Mouse (Mus musculus): ENCODE measurements around the gene Asb6. TPM values are rescaled to one million over a fixed set of nuclear protein-coding genes. Genes with fewer than 3 reads are reported as not detected.

The Asb6 gene
- polyA plus RNA-seq, 1 experiment = 21.5 TPM

DNA sequence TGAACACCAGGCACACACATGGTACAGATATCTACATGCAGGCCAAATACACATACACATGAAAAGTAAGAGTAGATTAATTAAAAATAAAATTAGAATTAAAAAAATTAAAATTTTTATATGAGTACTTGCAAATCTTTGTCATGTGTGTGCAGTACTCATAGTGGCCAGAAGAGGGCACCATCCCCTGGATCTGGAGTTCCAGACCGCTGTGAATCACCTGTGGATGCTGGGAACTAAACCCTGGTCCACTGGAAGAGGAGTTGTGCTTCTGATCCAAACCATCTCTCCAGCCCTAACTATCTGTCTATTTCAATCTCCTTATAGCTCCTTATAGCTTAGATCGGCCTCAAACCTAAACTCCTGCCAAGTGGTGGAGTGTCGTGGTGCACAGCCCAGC lies 9.1 kb downstream of the Asb6 start:
- no peak for TF ChIP-seq FLI1 (IDR thresholded peaks at IDR 0.05; ENCODE audit: low read length)
- no peak for TF ChIP-seq GATA1 (IDR thresholded peaks at IDR 0.05; ENCODE audit: borderline replicate concordance, low read length)
- H3K4me1 ChIP-seq = peaks cover 45% of the 10 kb centered on the region
- no peak overlapping the region for H3K4me3 ChIP-seq (replicated peaks)
- no peaks in the 10 kb centered on the region for H3K27me3 ChIP-seq (replicated peaks)
- H3K9me3 ChIP-seq = 0 out of 2 replicates have a peak, but pooled peaks cover 3% of the 10 kb centered on the region
- H3K36me3 ChIP-seq (replicated peaks; ENCODE audit: low read length) = peaks cover 96% of the 10 kb centered on the region

- TF ChIP-seq GATA1 (IDR thresholded peaks at IDR 0.05; ENCODE audit: borderline replicate concordance, low read length) = no peak
- no peak for TF ChIP-seq FLI1 (IDR thresholded peaks at IDR 0.05; ENCODE audit: low read length)
- H3K4me1 ChIP-seq = peaks cover 43% of the 10 kb centered on the region
- 0 out of 2 replicates have a peak, but pooled peaks cover 3% of the 10 kb centered on the region for H3K9me3 ChIP-seq
- H3K4me3 ChIP-seq (replicated peaks) = no peak overlapping the region
- H3K36me3 ChIP-seq (replicated peaks; ENCODE audit: low read length) = peaks cover 96% of the 10 kb centered on the region
- H3K27me3 ChIP-seq (replicated peaks) = no peaks in the 10 kb centered on the region
Measured at GRCm38 (mm10) chr2:30819873-30820272, 10.3 kb downstream of the Asb6 start.

- H3K27me3 ChIP-seq (replicated peaks) = no peaks in the 10 kb centered on the region
- peaks cover 35% of the 10 kb centered on the region for H3K4me1 ChIP-seq
- no peak overlapping the region for H3K4me3 ChIP-seq (replicated peaks)
- H3K36me3 ChIP-seq (replicated peaks; ENCODE audit: low read length) = peaks cover 94% of the 10 kb centered on the region
- 0 out of 2 replicates have a peak, but pooled peaks cover 3% of the 10 kb centered on the region for H3K9me3 ChIP-seq
- no peak for TF ChIP-seq GATA1 (IDR thresholded peaks at IDR 0.05; ENCODE audit: borderline replicate concordance, low read length)
- no peak for TF ChIP-seq FLI1 (IDR thresholded peaks at IDR 0.05; ENCODE audit: low read length)
Measured at GRCm38 (mm10) chr2:30816383-30816782, 13.8 kb downstream of the Asb6 start.

DNA sequence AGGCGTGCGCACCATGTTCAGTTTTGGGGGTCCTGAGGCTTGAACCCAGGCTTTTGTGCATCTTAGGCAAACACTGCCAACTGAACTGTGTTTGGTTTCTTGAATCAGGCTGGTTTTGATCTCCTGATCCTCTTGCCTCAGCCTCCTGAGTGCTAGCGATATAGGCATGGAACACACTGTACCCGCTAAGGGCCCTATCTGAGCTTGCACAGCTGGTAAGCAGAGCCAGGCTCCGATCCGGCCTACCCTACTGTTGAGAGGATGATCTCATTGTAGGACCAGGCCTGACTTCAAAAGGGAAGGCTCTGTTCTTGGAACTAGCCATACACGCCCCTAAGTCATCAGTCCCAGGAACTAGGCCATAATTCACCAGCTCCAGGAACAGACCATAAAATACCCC lies 19.6 kb downstream of the Asb6 start:
- TF ChIP-seq GATA1 (IDR thresholded peaks at IDR 0.05; ENCODE audit: borderline replicate concordance, low read length) (no peak), FLI1 (IDR thresholded peaks at IDR 0.05; ENCODE audit: low read length) (no peak)
- Histone ChIP-seq H3K4me1 (peaks cover 45% of the 10 kb centered on the region), H3K4me3 (replicated peaks) (peak overlapping the region; percentile 38), H3K36me3 (replicated peaks; ENCODE audit: low read length) (peaks cover 49% of the 10 kb centered on the region), H3K27me3 (replicated peaks) (no peaks in the 10 kb centered on the region), H3K9me3 (no peaks in the 10 kb centered on the region)

- peaks cover 1% of the 10 kb centered on the region for H3K27me3 ChIP-seq (replicated peaks)
- peaks cover 52% of the 10 kb centered on the region for H3K4me1 ChIP-seq
- no peak overlapping the region for H3K4me3 ChIP-seq (replicated peaks)
- TF ChIP-seq FLI1 (IDR thresholded peaks at IDR 0.05; ENCODE audit: low read length) = no peak
- no peak for TF ChIP-seq GATA1 (IDR thresholded peaks at IDR 0.05; ENCODE audit: borderline replicate concordance, low read length)
- no peaks in the 10 kb centered on the region for H3K9me3 ChIP-seq
- peaks cover 38% of the 10 kb centered on the region for H3K36me3 ChIP-seq (replicated peaks; ENCODE audit: low read length)
Measured at GRCm38 (mm10) chr2:30809503-30809902, 20.6 kb downstream of the Asb6 start.

- Histone ChIP-seq H3K36me3 (replicated peaks; ENCODE audit: low read length) (peaks cover 27% of the 10 kb centered on the region), H3K9me3 (no peaks in the 10 kb centered on the region), H3K4me3 (replicated peaks) (peak overlapping the region; percentile 99), H3K4me1 (peaks cover 54% of the 10 kb centered on the region), H3K27me3 (replicated peaks) (peaks cover 11% of the 10 kb centered on the region)
- TF ChIP-seq FLI1 (IDR thresholded peaks at IDR 0.05; ENCODE audit: low read length) = no peak
- no peak for TF ChIP-seq GATA1 (IDR thresholded peaks at IDR 0.05; ENCODE audit: borderline replicate concordance, low read length)
Measured at GRCm38 (mm10) chr2:30808296-30808655, 21.9 kb downstream of the Asb6 start.

- peaks cover 22% of the 10 kb centered on the region for H3K36me3 ChIP-seq (replicated peaks; ENCODE audit: low read length)
- no peak for TF ChIP-seq GATA1 (IDR thresholded peaks at IDR 0.05; ENCODE audit: borderline replicate concordance, low read length)
- TF ChIP-seq FLI1 (IDR thresholded peaks at IDR 0.05; ENCODE audit: low read length) = no peak
- H3K4me1 ChIP-seq = peaks cover 54% of the 10 kb centered on the region
- peak within 1 kb of the TSS; percentile 99 for H3K4me3 ChIP-seq (replicated peaks)
- H3K27me3 ChIP-seq (replicated peaks) = peaks cover 16% of the 10 kb centered on the region
- no peaks in the 10 kb centered on the region for H3K9me3 ChIP-seq
Measured at GRCm38 (mm10) chr2:30807648-30808295, 22.4 kb downstream of the Asb6 start, which contains the start of gene Ntmt1. Ntmt1 (plus strand) TSS chr2:30807826.

- TF ChIP-seq FLI1 (IDR thresholded peaks at IDR 0.05; ENCODE audit: low read length) = no peak
- no peak for TF ChIP-seq GATA1 (IDR thresholded peaks at IDR 0.05; ENCODE audit: borderline replicate concordance, low read length)
- Histone ChIP-seq H3K36me3 (replicated peaks; ENCODE audit: low read length) (peaks cover 16% of the 10 kb centered on the region), H3K4me3 (replicated peaks) (peak overlapping the region; percentile 99), H3K9me3 (no peaks in the 10 kb centered on the region), H3K4me1 (peaks cover 54% of the 10 kb centered on the region), H3K27me3 (replicated peaks) (peaks cover 20% of the 10 kb centered on the region)
Measured at GRCm38 (mm10) chr2:30807147-30807647, 22.9 kb downstream of the Asb6 start.

GRCm38 (mm10) chr2:30805983-30806382 lies 24.1 kb downstream of the Asb6 start:
- H3K4me3 ChIP-seq (replicated peaks) = no peak overlapping the region
- TF ChIP-seq FLI1 (IDR thresholded peaks at IDR 0.05; ENCODE audit: low read length) (no peak), GATA1 (IDR thresholded peaks at IDR 0.05; ENCODE audit: borderline replicate concordance, low read length) (no peak)
- H3K9me3 ChIP-seq = no peaks in the 10 kb centered on the region
- peaks cover 60% of the 10 kb centered on the region for H3K4me1 ChIP-seq
- peaks cover 32% of the 10 kb centered on the region for H3K27me3 ChIP-seq (replicated peaks)
- H3K36me3 ChIP-seq (replicated peaks; ENCODE audit: low read length) = peaks cover 6% of the 10 kb centered on the region

DNA sequence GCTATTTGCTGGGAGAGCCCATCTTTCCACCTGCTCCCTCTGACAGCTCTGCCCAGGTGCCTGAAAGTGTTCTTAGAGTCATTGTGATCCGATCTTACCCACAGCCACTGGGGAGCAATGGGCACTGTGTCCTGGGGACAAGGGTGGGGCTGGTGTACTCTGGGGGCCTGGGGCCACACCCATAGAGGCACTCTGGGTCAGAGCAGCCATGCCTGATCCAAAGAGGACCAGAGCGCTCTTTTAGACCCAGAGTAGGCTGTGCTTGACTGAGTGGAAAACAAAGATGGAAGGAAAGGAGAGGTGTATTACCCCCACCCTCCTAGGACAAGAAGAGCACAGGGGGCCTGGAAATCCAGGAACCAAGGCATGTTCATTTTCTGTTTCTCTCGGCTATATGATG lies 26.5 kb downstream of the Asb6 start, which contains the start of gene 1700001O22Rik:
Gene 1700001O22Rik (minus strand): TSS at position 58 of the 400 bp plus-strand sequence.
- Histone ChIP-seq H3K9me3 (no peaks in the 10 kb centered on the region), H3K4me3 (replicated peaks) (no peak within 1 kb of the TSS), H3K4me1 (peaks cover 46% of the 10 kb centered on the region), H3K36me3 (replicated peaks; ENCODE audit: low read length) (no peaks in the 10 kb centered on the region), H3K27me3 (replicated peaks) (peaks cover 56% of the 10 kb centered on the region)
- no peak for TF ChIP-seq FLI1 (IDR thresholded peaks at IDR 0.05; ENCODE audit: low read length)
- TF ChIP-seq GATA1 (IDR thresholded peaks at IDR 0.05; ENCODE audit: borderline replicate concordance, low read length) = no peak

Measured in megakaryocyte, embryonic 14.5 days (primary cell).